Mouse (Mus musculus) midbrain, postnatal 0 days (tissue): ENCODE measurements at regions not wholly inside any gene's neighbourhood (a gene's known extent, or its start where the extent isn't known, plus 50 kb on each side); places are given as distances from the start of the nearest gene placed in this dataset.

Experiments
- ATAC-seq: fragments of 200-750 bp; cut with Nextera tagmentation; 2 replicates; pipeline ENCODE4 v1.8.0; 2017; ENCODE audit warnings: moderate number of reproducible peaks, mild to moderate bottlenecking, moderate TSS enrichment, moderate library complexity; ENCODE audit not compliant: low FRiP score
- DNase-seq: peaks from one replicate; pipeline ENCODE4 v3.0.0-alpha.2; 2015; ENCODE audit warnings: low spot score
- H3K27ac ChIP-seq: fragments of 300-500 bp; sonication (generic); 2 replicates; pipeline ENCODE4 v1.5.1; 2014; ENCODE audit warnings: low read depth, mild to moderate bottlenecking, low read length, mixed read lengths
- H3K27me3 ChIP-seq: fragments of 300-500 bp; sonication (generic); 2 replicates; pipeline ENCODE4 v1.6.1; 2014; ENCODE audit warnings: low read length, control low read depth, mixed read lengths; ENCODE audit not compliant: insufficient read depth
- H3K36me3 ChIP-seq: fragments of 300-500 bp; sonication (generic); 2 replicates; pipeline ENCODE4 v1.6.1; 2014; ENCODE audit warnings: low read length, control low read depth, mixed read lengths; ENCODE audit not compliant: insufficient read depth
- H3K4me1 ChIP-seq: fragments of 300-500 bp; sonication (generic); 2 replicates; pipeline ENCODE4 v1.6.1; 2014; ENCODE audit warnings: mild to moderate bottlenecking, control low read depth, antibody characterized with exemption, low read length, mixed read lengths; ENCODE audit not compliant: insufficient read depth
- H3K4me2 ChIP-seq: fragments of 300-500 bp; sonication (generic); 2 replicates; pipeline ENCODE4 v1.6.1; 2014; ENCODE audit warnings: low read depth, mild to moderate bottlenecking, low read length, mixed read lengths; ENCODE audit not compliant: poor library complexity, severe bottlenecking
- H3K4me3 ChIP-seq: fragments of 300-500 bp; sonication (generic); 2 replicates; pipeline ENCODE4 v1.5.1; 2014; ENCODE audit warnings: low read depth, mild to moderate bottlenecking, low read length, moderate library complexity
- H3K9ac ChIP-seq: fragments of 300-500 bp; sonication (generic); replicated peaks from 2 replicates; pipeline ENCODE4 v1.6.1; 2014; ENCODE audit warnings: mild to moderate bottlenecking, low read length, moderate library complexity, mixed read lengths; ENCODE audit not compliant: poor library complexity, severe bottlenecking
- H3K9me3 ChIP-seq: fragments of 300-500 bp; sonication (generic); 2 replicates; pipeline ENCODE4 v1.6.1; 2016; ENCODE audit warnings: low read length, control low read depth
- CTCF ChIP-seq: IDR thresholded peaks from 2 replicates; pipeline ENCODE4 v1.5.1; 2016; ENCODE audit warnings: antibody characterized with exemption, mild to moderate bottlenecking
- WGBS: fragments of 180-500 bp; shearing (Covaris S2); extraction: QIAGEN DNeasy Blood & Tissue Kit; methylation state at CpG from one replicate; pipeline ENCODE4 v1.1.7; 2014; 5-methylcytosine and 5-hydroxymethylcytosine counted together

DNA sequence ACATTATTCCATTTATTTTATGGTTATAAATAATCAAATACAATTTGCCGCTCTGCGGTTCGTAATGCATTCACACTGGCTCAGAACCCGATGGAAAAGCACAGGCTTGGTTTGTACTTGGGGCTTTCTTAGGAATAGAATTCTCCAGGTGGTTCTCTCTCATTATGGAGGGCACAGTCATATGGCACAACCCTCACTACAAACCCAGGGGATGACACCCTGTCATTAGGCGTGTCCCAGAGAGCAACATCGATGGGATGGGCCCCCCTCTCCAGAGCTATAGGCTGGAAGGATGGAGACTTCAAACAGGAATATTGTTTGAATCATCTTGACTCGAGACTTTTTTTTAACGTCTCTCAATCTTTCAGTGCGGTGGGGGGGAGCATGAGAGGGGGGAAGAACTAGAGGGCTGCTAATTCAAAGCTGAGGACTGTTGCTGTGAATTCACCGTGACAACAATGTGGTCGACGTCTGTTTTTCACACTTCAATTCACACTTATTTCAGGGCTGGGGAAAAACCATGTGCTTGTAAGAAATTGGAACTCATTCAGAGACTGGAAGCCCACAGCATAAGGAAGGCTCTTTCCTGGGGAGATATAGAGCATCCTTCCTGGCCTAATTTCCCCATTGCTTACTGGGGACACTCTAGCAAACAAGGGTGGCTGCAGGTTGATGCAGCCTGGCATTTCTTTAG lies 399.9 kb upstream of the Nrp1 start:
- no peaks in the 10 kb centered on the region for H3K27me3 ChIP-seq
- H3K4me3 ChIP-seq = no peak overlapping the region
- DNase-seq (peak; percentile 9), ATAC-seq (no peak)
- no peak overlapping the region for H3K4me2 ChIP-seq
- 0 out of 2 replicates have a peak, but pooled peaks cover 5% of the 10 kb centered on the region for H3K4me1 ChIP-seq
- no peak overlapping the region for H3K9ac ChIP-seq
- no peak overlapping the region; the same call in 1 of the 2 replicates for H3K27ac ChIP-seq
- H3K36me3 ChIP-seq = no peaks in the 10 kb centered on the region
- 54% methylated on average over 12 of the region's 12 CpGs for WGBS
- H3K9me3 ChIP-seq = no peaks in the 10 kb centered on the region
- no peak for TF ChIP-seq CTCF

DNA sequence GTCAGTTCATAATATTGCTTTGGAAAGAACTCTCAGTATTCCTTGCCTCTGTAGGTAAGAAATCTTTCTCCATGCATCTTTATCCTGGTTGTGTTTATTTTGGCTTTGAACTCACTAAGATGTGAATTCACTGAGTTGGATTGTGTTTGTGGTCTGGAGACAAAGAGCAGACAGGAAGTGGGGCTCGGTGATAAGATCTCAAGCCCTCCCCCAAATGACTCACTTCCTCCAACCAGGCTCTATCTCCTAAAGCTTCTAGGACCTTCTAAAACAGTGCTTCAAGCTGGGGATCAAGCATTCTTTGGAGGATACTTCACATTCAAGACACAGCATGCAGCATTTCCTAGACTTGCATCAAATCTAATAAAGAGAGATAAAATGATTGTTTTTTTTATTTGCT lies 395.5 kb upstream of the Nrp1 start:
- Histone ChIP-seq H3K36me3 (no peaks in the 10 kb centered on the region), H3K4me2 (no peak overlapping the region), H3K4me1 (0 out of 2 replicates have a peak, but pooled peaks cover 5% of the 10 kb centered on the region), H3K9ac (no peak overlapping the region), H3K27me3 (no peaks in the 10 kb centered on the region), H3K9me3 (no peaks in the 10 kb centered on the region), H3K27ac (no peak overlapping the region), H3K4me3 (no peak overlapping the region)
- no peak for TF ChIP-seq CTCF
- 83% methylated on average over 1 of the region's 1 CpGs for WGBS
- ATAC-seq (no peak), DNase-seq (no peak)

DNA sequence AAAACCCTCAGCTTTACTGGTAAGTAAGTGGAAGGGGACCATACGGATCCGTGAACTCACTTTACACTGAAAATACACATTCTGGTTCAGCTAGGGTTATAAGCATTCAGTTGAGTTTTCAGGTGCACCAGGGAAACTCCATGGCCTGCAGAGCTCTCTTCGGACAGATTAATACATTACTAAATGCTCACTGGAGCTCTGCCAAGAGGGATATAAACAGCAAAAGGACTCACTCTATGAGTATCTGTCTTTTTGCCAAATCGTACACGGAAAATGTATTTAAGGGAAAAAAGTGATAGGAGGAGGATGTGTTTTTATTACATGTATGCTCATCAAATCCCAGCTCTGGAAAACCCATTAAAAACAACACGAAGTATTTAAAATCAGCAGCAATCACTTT lies 394.8 kb upstream of the Nrp1 start:
- Histone ChIP-seq H3K9me3 (no peaks in the 10 kb centered on the region), H3K27me3 (no peaks in the 10 kb centered on the region), H3K36me3 (no peaks in the 10 kb centered on the region), H3K4me1 (0 out of 2 replicates have a peak, but pooled peaks cover 5% of the 10 kb centered on the region), H3K4me3 (no peak overlapping the region), H3K4me2 (no peak overlapping the region), H3K9ac (no peak overlapping the region), H3K27ac (no peak overlapping the region)
- ATAC-seq = no peak
- no peak for DNase-seq
- TF ChIP-seq CTCF = no peak
- WGBS = 81% methylated on average over 6 of the region's 6 CpGs

DNA sequence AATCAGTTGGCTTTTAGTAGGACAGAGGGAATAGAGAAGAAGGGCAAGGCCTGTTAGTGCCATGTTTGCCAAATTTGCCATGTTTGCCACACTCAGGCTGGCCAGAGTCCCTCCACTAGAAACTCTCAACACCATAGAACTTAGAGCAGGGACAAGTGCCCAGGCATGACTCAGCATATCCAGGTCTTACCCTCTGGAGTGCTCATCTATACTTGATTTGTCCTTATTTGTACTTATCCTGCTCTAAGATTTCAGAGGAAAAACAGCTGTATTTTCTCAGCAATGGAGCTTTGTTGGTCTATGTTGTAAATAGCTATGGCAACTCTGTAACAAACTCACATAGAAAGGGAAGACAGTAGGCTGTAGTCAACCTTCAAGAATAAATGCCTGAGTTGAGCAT lies 393.6 kb upstream of the Nrp1 start:
- ATAC-seq = no peak
- Histone ChIP-seq H3K9me3 (no peaks in the 10 kb centered on the region), H3K27ac (no peak overlapping the region), H3K4me1 (no peaks in the 10 kb centered on the region), H3K4me3 (no peak overlapping the region), H3K9ac (no peak overlapping the region), H3K27me3 (no peaks in the 10 kb centered on the region), H3K36me3 (no peaks in the 10 kb centered on the region), H3K4me2 (no peak overlapping the region)
- TF ChIP-seq CTCF = no peak
- no peak for DNase-seq

DNA sequence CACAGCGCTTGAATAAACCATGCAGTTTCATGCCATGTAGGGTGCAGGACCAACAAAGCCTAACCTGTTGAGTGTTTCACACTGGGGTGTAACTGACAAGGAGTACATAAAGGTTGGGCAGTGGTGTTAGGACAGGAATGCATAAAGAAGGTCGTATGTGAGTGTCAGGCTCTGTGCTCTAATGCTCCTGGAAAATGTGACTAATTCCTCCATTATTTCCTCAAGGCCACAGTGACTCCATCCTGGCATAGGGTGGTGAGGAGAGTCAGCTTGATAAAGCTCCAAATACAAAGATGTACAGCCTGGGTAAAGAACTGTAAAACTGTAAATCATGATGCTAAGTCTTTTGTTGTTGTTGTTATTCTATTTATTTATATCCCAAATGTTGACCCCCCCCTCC lies 393.1 kb upstream of the Nrp1 start:
- Histone ChIP-seq H3K9ac (no peak overlapping the region), H3K27me3 (no peaks in the 10 kb centered on the region), H3K4me3 (no peak overlapping the region), H3K27ac (no peak overlapping the region), H3K4me2 (no peak overlapping the region), H3K36me3 (no peaks in the 10 kb centered on the region), H3K4me1 (no peaks in the 10 kb centered on the region), H3K9me3 (no peaks in the 10 kb centered on the region)
- no peak for TF ChIP-seq CTCF
- no peak for ATAC-seq
- 82% methylated on average over 2 of the region's 2 CpGs for WGBS
- no peak for DNase-seq

DNA sequence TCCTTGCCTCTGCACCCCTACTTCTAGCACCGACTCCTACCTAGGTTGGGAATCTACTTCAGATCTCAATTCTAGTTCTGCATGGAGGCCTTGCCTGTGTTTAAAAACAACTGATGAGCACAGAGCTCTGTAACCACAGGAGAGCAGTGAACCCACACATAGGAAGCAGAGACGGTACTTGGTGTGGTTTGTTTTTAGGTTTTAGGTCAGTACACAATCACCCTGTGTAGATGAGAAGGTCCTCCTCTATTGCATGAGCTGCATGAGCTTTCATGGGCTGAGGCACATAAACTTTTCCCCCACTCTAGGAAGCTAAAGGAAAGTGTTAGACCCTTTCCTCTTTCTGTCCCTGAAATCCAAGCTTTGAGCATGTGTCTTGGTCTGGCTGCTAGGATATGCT lies 390.4 kb upstream of the Nrp1 start:
- Histone ChIP-seq H3K27me3 (no peaks in the 10 kb centered on the region), H3K9me3 (no peaks in the 10 kb centered on the region), H3K9ac (no peak overlapping the region), H3K27ac (no peak overlapping the region), H3K4me1 (no peaks in the 10 kb centered on the region), H3K4me2 (no peak overlapping the region), H3K4me3 (no peak overlapping the region), H3K36me3 (no peaks in the 10 kb centered on the region)
- TF ChIP-seq CTCF = no peak
- WGBS = 90% methylated on average over 2 of the region's 2 CpGs
- DNase-seq (no peak), ATAC-seq (no peak)
